Mouse (Mus musculus) myocyte (in vitro differentiated cells): Measurements from ENCODE around the gene Cfap70.

Experiments used
- CEBPB ChIP-seq: IDR thresholded peaks from 2 replicates; pipeline ENCODE4 v1.6.1; 2011; ENCODE audit warnings: mild to moderate bottlenecking, moderate library complexity; ENCODE audit not compliant: poor library complexity, insufficient read depth, severe bottlenecking
- MYOD1 ChIP-seq, 3 experiments: IDR thresholded peaks; one replicate each; pipeline ENCODE4 v1.6.1; 2011; ENCODE audit warnings: control low read depth in 2 of 3, low read depth in 2 of 3, mild to moderate bottlenecking in 2 of 3, moderate library complexity in 1 of 3; ENCODE audit not compliant: insufficient read length in 2 of 3, control insufficient read depth in 1 of 3
- MYOG ChIP-seq, 3 experiments: IDR thresholded peaks; one replicate each; pipeline ENCODE4 v1.6.1; 2011; ENCODE audit warnings: control low read depth in 2 of 3, low read depth in 2 of 3, mild to moderate bottlenecking in 2 of 3; ENCODE audit not compliant: insufficient read length in 2 of 3, control insufficient read depth in 1 of 3, insufficient read depth in 1 of 3
- POLR2A ChIP-seq: IDR thresholded peaks from one replicate; pipeline ENCODE4 v1.6.1; 2011; ENCODE audit warnings: low read depth, mild to moderate bottlenecking, control low read depth, moderate library complexity; ENCODE audit not compliant: insufficient read length
- POLR2AphosphoS2 ChIP-seq: IDR thresholded peaks from one replicate; pipeline ENCODE4 v1.6.1; 2011; ENCODE audit warnings: low read depth, control low read depth; ENCODE audit not compliant: insufficient read length
- TCF12 ChIP-seq: IDR thresholded peaks from one replicate; pipeline ENCODE4 v1.6.1; 2011; ENCODE audit warnings: mild to moderate bottlenecking, control low read depth; ENCODE audit not compliant: poor library complexity, insufficient read depth, severe bottlenecking
- TCF3 ChIP-seq: IDR thresholded peaks from one replicate; pipeline ENCODE4 v1.6.1; 2011; ENCODE audit warnings: low read depth, control low read depth; ENCODE audit not compliant: insufficient read length
- USF1 ChIP-seq: IDR thresholded peaks from one replicate; pipeline ENCODE4 v1.6.1; 2011; ENCODE audit warnings: low read depth, mild to moderate bottlenecking, control low read depth, moderate library complexity

GRCm38 (mm10) chr14:20379753-20380430 is 72.1 kb downstream of the Cfap70 start:
- TF ChIP-seq TCF12 (no peak), USF1 (no peak), MYOG (IDR thresholded peaks at IDR 0.05; ENCODE audit: control insufficient read depth in 1 of 3, insufficient read depth in 1 of 3, insufficient read length in 2 of 3, low read depth in 2 of 3) (no peak), POLR2AphosphoS2 (no peak), POLR2A (no peak), MYOD1 (IDR thresholded peaks at IDR 0.05; ENCODE audit: control insufficient read depth in 1 of 3, insufficient read length in 2 of 3, low read depth in 2 of 3) (no peak), TCF3 (no peak), CEBPB (no peak)
